1 mouse cellular context compared by ENCODE assay signal in the genomic region with DNA sequence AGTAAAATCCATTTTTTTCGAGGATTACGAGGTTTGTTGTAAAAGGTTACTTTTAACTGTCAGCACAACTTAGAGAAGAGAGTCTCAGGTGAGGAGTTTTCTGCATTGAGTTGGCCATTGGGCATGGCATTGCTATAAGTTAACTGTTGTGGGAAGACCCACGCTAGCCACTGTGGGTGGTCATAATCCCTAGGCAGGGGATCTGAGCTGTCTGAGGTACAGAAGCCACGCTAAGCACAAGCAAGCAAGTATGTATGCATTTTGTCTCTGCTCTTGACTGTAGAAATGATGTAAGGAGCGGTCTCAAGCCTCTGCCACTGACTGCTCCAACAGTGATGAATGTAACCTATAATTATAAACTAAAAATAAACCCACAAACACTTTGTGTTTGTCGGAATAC.
TF ChIP-seq lines count a peak whose summit lies in the region.

No protein-coding gene starts in this region.

TF ChIP-seq in myocyte, 11 proteins besides CTCF, POLR2A, EP300 and RAD21:
- TF ChIP-seq TCF12 (IDR thresholded peaks at IDR 0.05; ENCODE audit: insufficient read depth, poor library complexity, severe bottlenecking): no peak
TF ChIP-seq in myocyte: peak in this region for 0.
